Mouse (Mus musculus) limb, embryonic 14.5 days (tissue): ENCODE results near the gene BC030867. TPM values are rescaled to one million over a fixed set of nuclear protein-coding genes. Genes with fewer than 3 reads are reported as not detected.

Source experiments
- ATAC-seq: fragments of 200-750 bp; cut with Nextera tagmentation; 2 replicates; pipeline ENCODE4 v1.8.0; 2017; ENCODE audit warnings: low read depth, moderate number of reproducible peaks, moderate TSS enrichment; ENCODE audit not compliant: low FRiP score
- DNase-seq: peaks from one replicate; pipeline ENCODE4 v3.0.0-alpha.2; 2015; ENCODE audit warnings: low spot score
- H3K27ac ChIP-seq: fragments of 300-500 bp; sonication (generic); replicated peaks from 2 replicates; pipeline ENCODE4 v1.5.1; 2014; ENCODE audit warnings: low read depth, mild to moderate bottlenecking, low read length, moderate library complexity, mixed read lengths
- H3K27me3 ChIP-seq: fragments of 300-500 bp; sonication (generic); 2 replicates; pipeline ENCODE4 v1.6.1; 2014; ENCODE audit warnings: low read length, mixed read lengths; ENCODE audit not compliant: control insufficient read depth, insufficient read depth
- H3K36me3 ChIP-seq: fragments of 300-500 bp; sonication (generic); 2 replicates; pipeline ENCODE4 v1.6.1; 2014; ENCODE audit warnings: mild to moderate bottlenecking, low read length, moderate library complexity, mixed read lengths; ENCODE audit not compliant: control insufficient read depth, insufficient read depth
- H3K4me1 ChIP-seq: fragments of 300-500 bp; sonication (generic); 2 replicates; pipeline ENCODE4 v1.6.1; 2014; ENCODE audit warnings: antibody characterized with exemption, low read length, mixed read lengths; ENCODE audit not compliant: control insufficient read depth, insufficient read depth
- H3K4me2 ChIP-seq: fragments of 300-500 bp; sonication (generic); replicated peaks from 2 replicates; pipeline ENCODE4 v1.6.1; 2014; ENCODE audit warnings: low read depth, mild to moderate bottlenecking, low read length, moderate library complexity; ENCODE audit not compliant: severe bottlenecking
- H3K4me3 ChIP-seq: fragments of 300-500 bp; sonication (generic); replicated peaks from 2 replicates; pipeline ENCODE4 v1.5.1; 2014; ENCODE audit warnings: low read length
- H3K9ac ChIP-seq: fragments of 300-500 bp; sonication (generic); 2 replicates; pipeline ENCODE4 v1.6.1; 2014; ENCODE audit warnings: mild to moderate bottlenecking, low read depth, low read length, moderate library complexity; ENCODE audit not compliant: severe bottlenecking
- H3K9me3 ChIP-seq: fragments of 300-500 bp; sonication (generic); 2 replicates; pipeline ENCODE4 v1.6.1; 2016; ENCODE audit warnings: low read length; ENCODE audit not compliant: control insufficient read depth
- POLR2A ChIP-seq: fragments of 200-500 bp; IDR thresholded peaks from 2 replicates; pipeline ENCODE4 v1.8.0; 2012; ENCODE audit warnings: inconsistent platforms, mild to moderate bottlenecking, moderate library complexity, borderline replicate concordance; ENCODE audit not compliant: insufficient read depth, insufficient read length; ENCODE audit errors: extremely low read depth
- WGBS: fragments of 180-500 bp; shearing (Covaris S2); extraction: QIAGEN DNeasy Blood & Tissue Kit; methylation state at CpG from one replicate; pipeline ENCODE4 v1.1.7; 2014; 5-methylcytosine and 5-hydroxymethylcytosine counted together
- polyA plus RNA-seq, 2 experiments: library from polyadenylated mRNA; depleted of rRNA in 1 of 2; stranded (reverse) in 1 of 2; unstranded in 1 of 2; fragments of >200 nt; fragmentation: Nextera tagmentation in 1 of 2; extraction: Ambion mirVana in 1 of 2; gene quantifications; 2 replicates each; pipeline versions ENCODE4 v1.2.1 to v1.2.3; 2012 to 2014

The BC030867 gene
- polyA plus RNA-seq, 2 experiments: 11.9 to 14.2 TPM

DNA sequence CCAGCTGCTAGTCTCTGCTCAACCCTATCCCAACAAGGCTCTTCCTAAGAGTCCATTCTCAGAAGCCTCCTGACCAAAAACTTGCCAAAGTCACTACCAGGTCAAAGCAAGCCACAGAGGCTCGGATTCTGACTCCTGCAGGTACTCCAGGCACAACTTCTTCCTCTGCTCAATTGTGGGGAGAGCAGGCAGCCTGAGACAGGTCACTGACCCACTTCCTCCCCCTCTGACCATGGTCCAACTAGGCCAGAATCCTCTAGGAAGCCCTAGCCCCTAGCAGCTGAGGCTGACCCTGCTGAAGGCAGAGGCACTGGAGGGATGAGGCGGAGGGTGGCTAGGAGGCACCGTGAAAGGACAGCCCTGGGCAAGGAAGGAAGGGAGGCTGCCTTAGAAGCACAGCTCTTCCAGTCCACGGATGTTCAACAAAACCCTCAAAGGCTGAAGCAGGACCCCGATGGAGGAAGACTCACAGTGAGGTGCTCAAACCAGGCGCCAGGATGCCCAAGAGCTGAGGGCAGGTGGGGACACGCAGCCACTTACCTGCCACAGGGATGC, 30.7 kb upstream of the BC030867 start:
- H3K27me3 ChIP-seq: no peaks in the 10 kb centered on the region
- H3K9ac ChIP-seq: peak overlapping the region; percentile 51
- no peak for TF ChIP-seq POLR2A
- H3K4me3 ChIP-seq: peak overlapping the region; percentile 41
- WGBS: 65% methylated on average over 7 of the region's 7 CpGs
- no peak for DNase-seq
- H3K36me3 ChIP-seq: peaks cover 24% of the 10 kb centered on the region
- ATAC-seq: no peak
- H3K4me1 ChIP-seq: peaks cover 60% of the 10 kb centered on the region
- no peaks in the 10 kb centered on the region for H3K9me3 ChIP-seq
- peak overlapping the region; percentile 78 for H3K4me2 ChIP-seq
- peak overlapping the region; percentile 68; the same call in 1 of the 2 replicates for H3K27ac ChIP-seq

DNA sequence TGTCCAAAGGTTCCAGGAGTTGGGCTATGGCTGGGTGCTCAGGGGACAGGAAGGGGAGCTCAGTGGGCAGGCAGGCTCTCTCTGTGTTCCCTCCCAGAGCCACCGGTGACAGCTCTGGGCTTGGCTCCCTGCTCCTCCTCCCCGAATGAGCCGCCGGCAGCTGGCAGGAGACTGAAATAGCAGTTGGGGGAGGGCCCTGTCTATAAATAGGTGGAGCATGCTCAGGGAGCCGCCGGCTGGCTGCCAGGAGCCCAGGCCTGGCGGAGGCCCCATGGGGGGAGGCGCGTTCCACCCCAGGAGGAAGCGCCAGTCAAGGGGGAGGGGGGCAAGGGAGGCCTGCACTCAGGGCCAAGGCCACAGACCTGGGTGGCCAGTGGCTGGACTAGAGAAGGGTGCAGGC, 29.9 kb upstream of the BC030867 start:
- DNase-seq (peak; percentile 93), ATAC-seq (peak; percentile 66)
- Histone ChIP-seq H3K9ac (peak overlapping the region; percentile 51), H3K4me2 (peak overlapping the region; percentile 78), H3K36me3 (peaks cover 23% of the 10 kb centered on the region), H3K27me3 (no peaks in the 10 kb centered on the region), H3K4me3 (peak overlapping the region; percentile 41), H3K27ac (peak overlapping the region; percentile 68), H3K4me1 (peaks cover 62% of the 10 kb centered on the region), H3K9me3 (no peaks in the 10 kb centered on the region)
- TF ChIP-seq POLR2A: peak; percentile 40; the same call in 1 of the 2 replicates
- 0% methylated on average over 10 of the region's 10 CpGs for WGBS

DNA sequence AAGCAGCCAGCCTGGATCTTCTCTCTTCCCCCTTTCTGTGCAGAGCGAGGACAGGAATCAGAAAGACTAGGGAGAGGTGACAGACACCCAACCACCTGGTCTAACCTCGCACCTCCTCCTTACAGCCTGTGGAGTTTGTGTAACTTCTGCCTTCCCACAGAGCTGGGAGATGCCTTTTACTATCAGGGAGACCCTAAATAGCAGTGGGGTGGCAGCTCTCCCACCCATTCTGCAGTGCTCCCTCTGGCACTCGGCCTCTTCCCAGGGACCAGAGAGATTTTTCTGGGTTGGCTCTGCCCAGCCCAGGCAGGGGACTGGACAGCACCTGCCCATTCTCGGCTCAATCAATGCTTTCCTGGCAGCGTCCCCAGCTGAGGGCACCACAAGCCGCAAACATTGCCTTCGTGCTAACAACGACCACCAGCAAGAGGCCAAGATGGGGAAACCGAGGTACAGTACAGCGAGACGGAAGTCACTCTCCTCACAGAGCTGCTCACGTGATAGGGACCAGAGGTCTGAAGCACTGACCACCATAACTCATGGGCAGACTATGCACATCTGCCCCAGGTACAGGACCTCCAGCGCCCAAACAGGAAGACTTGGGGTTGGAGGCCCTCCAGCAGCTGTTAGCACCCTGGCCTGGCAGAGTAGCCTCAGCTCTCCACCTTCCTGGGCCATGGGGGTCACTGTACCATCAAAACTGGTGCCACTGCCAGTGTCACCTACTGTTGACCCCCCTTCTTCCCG, 29.3 kb upstream of the BC030867 start:
- DNase-seq (no peak), ATAC-seq (no peak)
- peak overlapping the region; percentile 41; the same call in 1 of the 2 replicates for H3K4me3 ChIP-seq
- TF ChIP-seq POLR2A: no peak
- peak overlapping the region; percentile 78 for H3K4me2 ChIP-seq
- no peaks in the 10 kb centered on the region for H3K9me3 ChIP-seq
- peak overlapping the region; percentile 51; the same call in 1 of the 2 replicates for H3K9ac ChIP-seq
- 54% methylated on average over 13 of the region's 14 CpGs for WGBS
- peaks cover 63% of the 10 kb centered on the region for H3K4me1 ChIP-seq
- H3K27ac ChIP-seq: peak overlapping the region; percentile 68
- peaks cover 23% of the 10 kb centered on the region for H3K36me3 ChIP-seq
- no peaks in the 10 kb centered on the region for H3K27me3 ChIP-seq

DNA sequence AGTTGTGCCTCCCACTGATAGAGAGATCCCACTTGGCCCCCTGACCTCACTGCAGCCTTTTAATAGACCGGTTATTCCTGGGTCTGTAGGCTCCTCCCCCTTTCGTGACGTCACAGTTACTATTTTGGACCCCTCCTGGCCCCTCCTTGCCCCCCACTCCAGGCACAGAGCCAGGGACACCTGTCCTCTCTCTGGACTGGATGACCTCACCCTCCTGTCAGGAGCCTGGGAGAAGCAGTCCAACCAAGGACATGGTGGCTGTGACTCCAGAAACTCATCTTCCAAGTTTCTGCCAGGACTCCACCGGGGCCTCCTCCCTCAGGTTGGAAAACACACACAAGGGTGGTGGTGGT, 28.7 kb upstream of the BC030867 start:
- no peak overlapping the region for H3K4me2 ChIP-seq
- H3K4me1 ChIP-seq: peaks cover 63% of the 10 kb centered on the region
- H3K27me3 ChIP-seq: no peaks in the 10 kb centered on the region
- no peak overlapping the region for H3K27ac ChIP-seq
- H3K9me3 ChIP-seq: no peaks in the 10 kb centered on the region
- no peak for TF ChIP-seq POLR2A
- ATAC-seq: no peak
- WGBS: 73% methylated on average over 4 of the region's 4 CpGs
- DNase-seq: no peak
- H3K4me3 ChIP-seq: no peak overlapping the region
- no peak overlapping the region for H3K9ac ChIP-seq
- peaks cover 26% of the 10 kb centered on the region for H3K36me3 ChIP-seq

DNA sequence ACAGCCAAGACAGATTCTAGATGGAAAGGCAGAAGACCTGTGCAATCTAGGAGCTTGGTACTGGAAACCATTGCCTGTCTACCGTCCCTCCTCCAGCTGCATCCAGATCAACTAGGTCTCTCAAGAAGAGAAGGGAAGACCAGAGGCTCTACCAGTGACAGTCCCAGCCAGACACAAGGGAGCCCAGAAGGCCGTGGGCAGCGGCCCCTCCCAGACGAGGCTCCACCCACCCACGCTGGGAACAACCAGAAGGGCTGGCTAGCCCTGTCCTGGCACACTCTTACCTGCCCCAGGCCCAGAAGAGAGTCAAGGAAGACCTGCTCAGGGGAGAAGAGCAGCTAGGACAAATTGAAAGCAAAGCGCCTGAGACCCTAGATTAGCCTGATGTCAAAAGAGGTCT, 28.2 kb upstream of the BC030867 start:
- Histone ChIP-seq H3K27ac (no peak overlapping the region), H3K36me3 (peaks cover 26% of the 10 kb centered on the region), H3K27me3 (no peaks in the 10 kb centered on the region), H3K4me1 (peaks cover 60% of the 10 kb centered on the region), H3K9ac (no peak overlapping the region), H3K4me3 (no peak overlapping the region), H3K4me2 (no peak overlapping the region), H3K9me3 (no peaks in the 10 kb centered on the region)
- 52% methylated on average over 6 of the region's 6 CpGs for WGBS
- DNase-seq: no peak
- ATAC-seq: no peak
- no peak for TF ChIP-seq POLR2A
